Mouse (Mus musculus): ENCODE measurements around the gene Pfn3. TPM values are rescaled to one million over a fixed set of nuclear protein-coding genes. Genes with fewer than 3 reads are reported as not detected.

The Pfn3 gene
- polyA plus RNA-seq (2012; fragmentation: generic; extraction: Trizol): not detected
- long read RNA-seq, experiment 1: 0 reads
- long read RNA-seq, experiment 2: 0 reads

DNA sequence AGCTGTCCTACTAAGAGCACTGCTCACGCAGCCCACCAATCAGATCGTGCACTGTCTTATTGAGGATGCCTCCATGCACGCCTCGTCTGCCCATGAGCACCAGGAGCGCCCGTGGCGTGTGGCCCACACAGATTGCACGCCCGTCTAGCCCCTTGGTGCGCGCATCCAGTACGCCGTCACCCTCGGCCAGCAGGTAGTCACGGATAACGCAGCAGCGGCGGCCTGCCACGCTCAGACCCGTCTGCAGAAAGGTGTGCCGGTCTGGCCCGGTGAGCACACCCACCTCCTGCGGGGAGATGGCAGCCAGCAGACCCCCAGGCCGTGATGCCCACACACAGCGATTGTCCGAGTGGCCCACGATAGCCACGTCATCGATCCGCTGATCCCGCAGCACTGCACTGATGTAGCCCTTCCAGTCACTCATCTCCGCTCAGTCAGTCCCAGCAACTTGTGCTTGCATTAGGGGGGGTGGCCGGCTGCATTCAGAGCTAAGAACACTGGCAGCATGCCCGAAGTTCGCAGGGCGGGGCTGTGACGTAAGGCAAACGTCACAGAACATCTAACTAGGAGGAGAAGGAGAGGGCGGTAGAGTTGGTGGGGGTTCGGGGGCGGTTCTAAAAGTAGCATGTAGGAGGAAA is at the start of gene Pfn3:
Gene Pfn3 (minus strand): TSS at position 490 of the 638 bp plus-strand sequence.
- H3K79me2 ChIP-seq (ENCODE audit: control insufficient read depth, insufficient read depth): no peaks in the 10 kb centered on the region
- no peak for TF ChIP-seq USF1 (IDR thresholded peaks at IDR 0.05; ENCODE audit: low read depth)
- no peak for TF ChIP-seq MYOD1 (IDR thresholded peaks at IDR 0.05; ENCODE audit: control insufficient read depth, insufficient read length, low read depth)
- TF ChIP-seq MAX (IDR thresholded peaks at IDR 0.05): no peak
- TF ChIP-seq CEBPB (IDR thresholded peaks at IDR 0.05; ENCODE audit: low read depth): no peak
- no peak for TF ChIP-seq MYOG (IDR thresholded peaks at IDR 0.05; ENCODE audit: control insufficient read depth, extremely low read depth, insufficient read length)
- TF ChIP-seq CTCF (IDR thresholded peaks at IDR 0.05; ENCODE audit: control insufficient read depth, insufficient read depth, insufficient read length): no peak
- TF ChIP-seq FOSL1 (IDR thresholded peaks at IDR 0.05; ENCODE audit: insufficient read depth, low read length, poor library complexity, severe bottlenecking): no peak
- H3ac ChIP-seq (ENCODE audit: control insufficient read depth, insufficient read length, low read depth): no peak within 1 kb of the TSS
- H3K36me3 ChIP-seq (ENCODE audit: control insufficient read depth, insufficient read depth): no peaks in the 10 kb centered on the region
- H3K4me3 ChIP-seq (ENCODE audit: insufficient read depth, poor library complexity, severe bottlenecking): no peak within 1 kb of the TSS
- H3K27me3 ChIP-seq (ENCODE audit: control insufficient read depth, insufficient read depth, insufficient read length): peaks cover 9% of the 10 kb centered on the region
- no peaks in the 10 kb centered on the region for H3K79me3 ChIP-seq (ENCODE audit: low read depth)

- Histone ChIP-seq H3K36me3 (ENCODE audit: control insufficient read depth, insufficient read depth) (peaks cover 17% of the 10 kb centered on the region), H3ac (ENCODE audit: control insufficient read depth, insufficient read length, low read depth) (peak within 1 kb of the TSS; percentile 79), H3K4me3 (ENCODE audit: insufficient read depth, poor library complexity, severe bottlenecking) (peak within 1 kb of the TSS; percentile 18), H3K79me3 (ENCODE audit: low read depth) (no peaks in the 10 kb centered on the region), H3K27me3 (ENCODE audit: control insufficient read depth, insufficient read depth, insufficient read length) (no peaks in the 10 kb centered on the region), H3K79me2 (ENCODE audit: control insufficient read depth, insufficient read depth) (no peaks in the 10 kb centered on the region)
- TF ChIP-seq MAX (IDR thresholded peaks at IDR 0.05) (no peak), MYOD1 (IDR thresholded peaks at IDR 0.05; ENCODE audit: control insufficient read depth, insufficient read length, low read depth) (no peak), MYOG (IDR thresholded peaks at IDR 0.05; ENCODE audit: control insufficient read depth, extremely low read depth, insufficient read length) (no peak), CEBPB (IDR thresholded peaks at IDR 0.05; ENCODE audit: low read depth) (no peak), CTCF (IDR thresholded peaks at IDR 0.05; ENCODE audit: control insufficient read depth, insufficient read depth, insufficient read length) (no peak), FOSL1 (IDR thresholded peaks at IDR 0.05; ENCODE audit: insufficient read depth, low read length, poor library complexity, severe bottlenecking) (no peak), USF1 (IDR thresholded peaks at IDR 0.05; ENCODE audit: low read depth) (no peak)
These were observed 49.2 kb upstream of the Pfn3 start, which contains the start of gene Prr7 for GRCm38 (mm10) chr13:55464027-55464884. Prr7 (plus strand) TSS chr13:55464267.

GRCm38 (mm10) chr13:55463399-55464026 is 48.5 kb upstream of the Pfn3 start:
- TF ChIP-seq CEBPB (IDR thresholded peaks at IDR 0.05; ENCODE audit: low read depth) (no peak), USF1 (IDR thresholded peaks at IDR 0.05; ENCODE audit: low read depth) (no peak), FOSL1 (IDR thresholded peaks at IDR 0.05; ENCODE audit: insufficient read depth, low read length, poor library complexity, severe bottlenecking) (no peak), MYOG (IDR thresholded peaks at IDR 0.05; ENCODE audit: control insufficient read depth, extremely low read depth, insufficient read length) (no peak)
- H3K79me3 ChIP-seq (ENCODE audit: low read depth): no peaks in the 10 kb centered on the region
- H3K27me3 ChIP-seq (ENCODE audit: control insufficient read depth, insufficient read depth, insufficient read length): no peaks in the 10 kb centered on the region
- no peak overlapping the region for H3ac ChIP-seq (ENCODE audit: control insufficient read depth, insufficient read length, low read depth)
- H3K79me2 ChIP-seq (ENCODE audit: control insufficient read depth, insufficient read depth): no peaks in the 10 kb centered on the region
- peaks cover 24% of the 10 kb centered on the region for H3K36me3 ChIP-seq (ENCODE audit: control insufficient read depth, insufficient read depth)
- no peak overlapping the region for H3K4me3 ChIP-seq (ENCODE audit: insufficient read depth, poor library complexity, severe bottlenecking)

DNA sequence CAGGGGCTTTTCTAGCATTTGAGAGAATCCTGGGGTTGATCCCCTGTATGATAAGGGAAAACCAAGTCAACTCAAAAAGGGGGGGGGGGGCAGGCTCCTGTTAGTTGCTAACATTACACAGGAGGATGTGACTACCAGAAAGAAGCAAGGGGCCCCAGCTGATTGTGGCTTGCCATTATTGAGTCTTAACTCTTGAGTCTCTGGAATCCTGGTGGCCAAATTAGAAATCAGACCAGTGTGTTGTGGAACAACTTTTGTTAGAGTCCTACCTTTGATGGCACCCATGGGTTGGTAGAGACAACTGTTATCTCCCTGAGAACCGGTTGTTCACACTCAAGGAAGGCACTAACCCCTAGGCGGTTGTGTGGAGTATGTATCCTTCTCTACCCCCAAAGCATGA is 47.9 kb upstream of the Pfn3 start:
- H3K79me2 ChIP-seq (ENCODE audit: control insufficient read depth, insufficient read depth): no peaks in the 10 kb centered on the region
- H3ac ChIP-seq (ENCODE audit: control insufficient read depth, insufficient read length, low read depth): no peak overlapping the region
- H3K4me3 ChIP-seq (ENCODE audit: insufficient read depth, poor library complexity, severe bottlenecking): no peak overlapping the region

GRCm38 (mm10) chr13:55451785-55452549 is 36.9 kb upstream of the Pfn3 start:
- Histone ChIP-seq H3K79me3 (ENCODE audit: low read depth) (peaks cover 24% of the 10 kb centered on the region), H3ac (ENCODE audit: control insufficient read depth, insufficient read length, low read depth) (no peak overlapping the region), H3K27me3 (ENCODE audit: control insufficient read depth, insufficient read depth, insufficient read length) (no peaks in the 10 kb centered on the region), H3K4me3 (ENCODE audit: insufficient read depth, poor library complexity, severe bottlenecking) (no peak overlapping the region), H3K36me3 (ENCODE audit: control insufficient read depth, insufficient read depth) (peaks cover 61% of the 10 kb centered on the region), H3K79me2 (ENCODE audit: control insufficient read depth, insufficient read depth) (peaks cover 39% of the 10 kb centered on the region)
- TF ChIP-seq USF1 (IDR thresholded peaks at IDR 0.05; ENCODE audit: low read depth) (no peak), FOSL1 (IDR thresholded peaks at IDR 0.05; ENCODE audit: insufficient read depth, low read length, poor library complexity, severe bottlenecking) (no peak), MAX (IDR thresholded peaks at IDR 0.05) (no peak), MYOG (IDR thresholded peaks at IDR 0.05; ENCODE audit: control insufficient read depth, extremely low read depth, insufficient read length) (no peak), MYOD1 (IDR thresholded peaks at IDR 0.05; ENCODE audit: control insufficient read depth, insufficient read length, low read depth) (no peak), CEBPB (IDR thresholded peaks at IDR 0.05; ENCODE audit: low read depth) (no peak), CTCF (IDR thresholded peaks at IDR 0.05; ENCODE audit: control insufficient read depth, insufficient read depth, insufficient read length) (no peak)

More for the DNA sequence above, 47.9 kb upstream of the Pfn3 start:
- no peaks in the 10 kb centered on the region for H3K27me3 ChIP-seq (ENCODE audit: control insufficient read depth, insufficient read depth, insufficient read length)
- H3K36me3 ChIP-seq (ENCODE audit: control insufficient read depth, insufficient read depth): peaks cover 30% of the 10 kb centered on the region
- no peaks in the 10 kb centered on the region for H3K79me3 ChIP-seq (ENCODE audit: low read depth)
- TF ChIP-seq MYOG (IDR thresholded peaks at IDR 0.05; ENCODE audit: control insufficient read depth, extremely low read depth, insufficient read length) (no peak), CEBPB (IDR thresholded peaks at IDR 0.05; ENCODE audit: low read depth) (no peak), CTCF (IDR thresholded peaks at IDR 0.05; ENCODE audit: control insufficient read depth, insufficient read depth, insufficient read length) (no peak), MYOD1 (IDR thresholded peaks at IDR 0.05; ENCODE audit: control insufficient read depth, insufficient read length, low read depth) (no peak), USF1 (IDR thresholded peaks at IDR 0.05; ENCODE audit: low read depth) (no peak), MAX (IDR thresholded peaks at IDR 0.05) (no peak), FOSL1 (IDR thresholded peaks at IDR 0.05; ENCODE audit: insufficient read depth, low read length, poor library complexity, severe bottlenecking) (no peak)

All from C2C12 (cell line).